Mouse (Mus musculus) spleen, postnatal 10 days (tissue): ENCODE measurements around the gene Klf11.
"Not testable (repeated sequence)": the region's sequence is repeated elsewhere in the genome, so short reads cannot be mapped to it uniquely, and the experiment has no call there.

ENCODE experiments used
- DNase-seq, 2 experiments: peaks; one replicate each; pipeline ENCODE4 v3.0.0; 2021 to 2022; ENCODE audit warnings: low spot score in 2 of 2

Gene Klf11

GRCm38 (mm10) chr12:24651063-24651557, at the start of gene Klf11:
Gene Klf11 (plus strand): TSS chr12:24651274.
- peak; percentile 95 to 97 for DNase-seq

- peak; percentile 53 to 83 for DNase-seq
Observed at GRCm38 (mm10) chr12:24603266-24603665, 47.8 kb upstream of the Klf11 start.

DNA sequence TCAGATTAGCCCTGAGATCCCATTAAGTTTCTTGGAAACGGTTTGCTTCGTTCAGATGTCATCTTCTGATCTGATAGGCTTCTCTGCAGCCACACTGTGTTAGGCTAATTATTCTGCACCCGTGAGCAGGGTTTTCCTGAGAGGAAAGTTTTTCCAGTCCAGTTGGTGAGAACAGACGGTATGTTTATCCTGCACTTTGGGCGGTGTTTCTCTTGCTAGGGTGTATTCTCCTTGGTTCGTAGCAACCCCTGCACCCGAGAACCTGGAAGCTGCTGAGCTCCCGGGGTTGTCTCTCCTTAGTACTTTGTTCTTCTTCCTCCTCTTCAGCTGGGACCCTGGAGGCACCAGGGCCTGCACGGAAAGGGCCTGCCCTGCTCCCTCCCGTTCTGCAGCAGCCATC, 44.9 kb upstream of the Klf11 start:
- no peak for DNase-seq

DNA sequence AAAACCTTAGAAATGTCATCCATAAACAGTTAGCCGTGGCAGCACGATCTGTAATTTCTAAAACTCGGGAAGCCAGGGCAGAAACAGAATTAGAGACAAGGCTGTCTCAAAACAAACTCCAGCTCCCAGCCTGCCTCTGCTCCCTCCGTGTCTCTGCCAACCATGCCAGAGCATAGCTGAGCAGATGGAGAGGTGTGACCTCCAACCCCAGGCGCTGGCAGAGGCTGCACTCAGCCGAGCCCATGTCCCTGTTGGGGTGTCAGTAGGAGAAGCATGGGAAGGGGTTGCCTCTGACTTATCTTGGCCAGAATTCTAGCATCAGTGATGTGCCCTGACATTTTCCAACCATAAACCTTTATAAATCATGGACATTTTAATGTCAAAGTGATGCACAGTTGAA, 38.5 kb upstream of the Klf11 start:
- no peak for DNase-seq

- DNase-seq, result no peak
Observed at GRCm38 (mm10) chr12:24614452-24615075, 36.5 kb upstream of the Klf11 start.

DNA sequence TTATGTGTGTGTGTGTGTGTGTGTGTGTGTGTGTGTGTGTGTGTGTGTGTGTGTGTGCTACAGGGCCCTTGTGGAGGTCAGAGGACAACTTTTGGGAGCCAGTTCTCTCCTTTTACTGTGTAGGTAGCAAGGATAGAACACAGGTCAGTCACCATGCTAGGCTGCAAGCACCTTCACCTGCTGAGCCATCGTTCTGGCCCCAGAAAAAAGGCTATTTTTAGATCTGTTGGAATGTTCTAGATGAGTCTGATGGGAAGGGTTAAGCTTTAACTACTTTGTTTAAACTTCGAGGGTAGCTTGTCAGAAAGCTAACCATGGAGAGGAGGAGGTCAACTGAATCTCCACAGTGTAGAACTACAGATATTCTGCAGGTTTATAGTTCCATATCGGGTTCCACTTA, 35.9 kb upstream of the Klf11 start:
- no peak for DNase-seq

DNA sequence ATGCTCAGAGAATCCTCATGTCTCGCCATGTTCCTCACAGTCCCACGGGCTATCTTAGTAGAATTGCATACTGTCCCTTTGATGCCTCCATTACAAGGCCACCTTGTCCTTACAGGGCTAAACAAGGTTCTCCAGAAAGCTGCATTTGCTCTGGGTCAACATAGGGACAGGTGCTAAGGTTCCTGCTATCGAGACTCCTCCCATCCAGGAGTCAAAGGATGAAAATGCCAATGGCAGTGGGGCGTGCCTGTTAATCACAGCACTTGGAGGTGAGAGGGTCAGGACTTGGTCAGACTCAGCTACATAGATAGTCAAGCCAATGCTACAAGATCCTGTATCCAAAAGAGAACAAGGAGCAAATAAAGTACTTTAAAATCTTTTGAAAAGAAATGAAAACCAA, 31.6 kb upstream of the Klf11 start:
- DNase-seq, result no peak

DNA sequence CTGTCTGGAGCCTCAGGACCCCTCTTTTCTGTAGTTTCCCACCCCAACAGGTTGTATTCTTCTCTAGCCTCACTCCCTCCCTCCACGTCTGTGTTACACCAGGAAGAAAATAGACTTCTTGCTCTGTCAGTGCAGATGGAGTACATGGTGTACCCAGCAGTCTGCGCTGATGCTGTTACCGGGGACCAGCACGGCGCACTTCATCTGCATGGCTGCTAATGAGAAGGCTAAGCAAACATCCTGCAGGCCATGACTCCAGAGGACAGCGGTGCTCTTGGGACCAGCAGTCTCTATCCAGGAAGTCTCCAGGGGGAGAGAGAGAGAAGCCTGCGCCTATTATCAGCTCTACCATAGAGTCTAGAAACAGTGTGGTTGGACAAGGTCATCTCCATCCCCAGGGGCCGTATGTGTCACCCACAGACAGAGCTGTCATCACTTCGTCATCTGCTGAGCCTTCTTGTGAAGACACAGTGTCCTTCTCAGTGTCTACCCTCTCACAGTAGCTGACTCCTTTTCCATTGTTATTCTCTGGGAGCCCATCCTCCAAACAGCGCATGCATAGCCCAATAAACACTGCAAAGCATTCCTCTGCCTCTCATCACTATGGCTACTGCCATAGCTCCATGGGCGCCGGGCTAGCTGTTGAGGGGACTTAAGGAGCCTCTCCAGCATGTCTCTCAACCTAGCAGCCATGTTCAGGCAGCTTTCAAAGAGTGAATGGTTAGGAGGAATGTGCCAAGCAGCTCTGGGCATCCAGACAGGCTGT, 27.4 kb upstream of the Klf11 start:
- DNase-seq, result no peak

GRCm38 (mm10) chr12:24626401-24626800, 24.7 kb upstream of the Klf11 start:
- DNase-seq, result no peak

DNA sequence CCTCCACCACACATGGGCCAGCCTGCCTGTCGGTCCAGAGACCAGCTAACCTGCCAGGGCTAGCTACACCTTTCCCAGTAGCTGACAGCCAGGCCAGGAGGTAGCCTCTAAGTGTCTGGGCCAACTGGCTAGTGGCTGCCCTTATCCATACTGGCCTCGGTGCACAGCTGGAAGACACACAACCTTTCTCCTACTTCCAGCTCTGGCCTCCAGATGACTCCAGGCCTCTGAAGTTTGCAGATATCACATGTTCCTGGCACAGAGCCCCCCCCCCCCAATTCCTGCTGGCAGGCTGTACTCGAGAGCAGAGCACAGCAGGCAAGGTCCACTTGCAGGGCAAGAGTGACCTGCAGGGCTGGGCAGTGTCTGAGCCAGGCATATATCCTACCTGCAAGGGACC, 23.9 kb upstream of the Klf11 start:
- DNase-seq, result no peak

GRCm38 (mm10) chr12:24630220-24630619, 20.9 kb upstream of the Klf11 start:
- peak in 1 of 2 experiments; percentile 62 for DNase-seq

DNA sequence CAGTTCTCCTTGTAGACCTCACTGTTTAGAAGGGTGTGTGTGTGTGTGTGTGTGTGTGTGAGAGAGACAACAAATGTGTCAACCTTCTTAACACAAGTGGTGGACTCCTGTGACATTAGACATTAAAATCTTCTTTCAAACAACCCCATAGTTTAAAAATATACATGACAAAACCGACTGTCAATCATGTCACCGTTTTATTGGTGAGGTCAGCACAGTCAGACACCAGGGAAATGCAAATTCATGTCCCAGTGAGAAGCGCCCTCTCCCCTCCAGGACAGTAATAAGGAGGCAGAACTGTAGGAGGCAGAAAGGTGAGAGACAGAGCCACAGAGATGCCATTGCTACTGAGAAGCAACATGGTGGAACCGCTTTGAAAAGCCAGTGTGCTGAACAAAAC, 18.7 kb upstream of the Klf11 start:
- DNase-seq, result no peak

- no peak for DNase-seq
Observed at GRCm38 (mm10) chr12:24633753-24634191, 17.3 kb upstream of the Klf11 start.

DNA sequence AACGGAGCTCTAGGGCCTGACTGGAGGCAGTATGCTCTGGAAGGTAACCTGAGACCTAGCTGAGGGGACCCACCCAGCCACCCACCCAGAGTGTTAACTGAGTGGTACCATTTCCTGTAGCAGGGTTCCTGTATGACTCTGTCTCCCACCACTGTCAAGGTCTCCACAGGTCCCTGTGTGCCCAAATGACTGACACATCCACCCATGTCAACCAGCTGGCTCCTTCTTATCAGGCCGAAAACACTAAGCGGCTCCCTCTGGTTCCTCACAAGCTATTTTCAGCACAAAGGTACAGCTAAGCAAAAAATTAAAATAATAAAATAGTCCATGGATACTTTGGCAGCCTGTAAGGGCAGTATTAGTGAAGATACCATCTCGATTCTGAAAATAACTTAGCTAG, 16.9 kb upstream of the Klf11 start:
- no peak for DNase-seq

- DNase-seq, result no peak
Observed at GRCm38 (mm10) chr12:24634648-24635047, 16.4 kb upstream of the Klf11 start.

DNA sequence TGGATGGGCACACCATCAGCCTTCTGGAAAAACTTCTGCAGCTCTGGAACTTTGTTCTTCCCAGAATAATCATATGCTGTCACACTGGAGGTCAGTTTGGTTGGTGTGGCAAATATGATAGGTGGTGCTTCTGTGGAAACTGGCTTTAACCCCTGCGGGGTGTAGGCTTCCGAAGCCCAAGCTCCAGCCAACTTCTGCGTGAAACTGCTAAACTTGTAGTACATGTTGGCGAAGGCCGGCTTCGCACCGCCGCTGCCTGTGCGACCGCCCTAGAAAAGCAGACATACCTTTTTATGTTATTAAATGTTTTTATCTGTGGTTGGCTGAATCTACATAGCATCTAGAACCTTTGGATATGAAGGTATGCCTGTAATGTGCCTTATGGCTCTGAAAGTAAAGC, 12.3 kb upstream of the Klf11 start:
- DNase-seq, result not testable (repeated sequence)

- no peak for DNase-seq
Observed at GRCm38 (mm10) chr12:24642370-24642802, 8.7 kb upstream of the Klf11 start.

- peak in 1 of 2 experiments; percentile 55 for DNase-seq
Observed at GRCm38 (mm10) chr12:24644125-24644571, 6.9 kb upstream of the Klf11 start.

DNA sequence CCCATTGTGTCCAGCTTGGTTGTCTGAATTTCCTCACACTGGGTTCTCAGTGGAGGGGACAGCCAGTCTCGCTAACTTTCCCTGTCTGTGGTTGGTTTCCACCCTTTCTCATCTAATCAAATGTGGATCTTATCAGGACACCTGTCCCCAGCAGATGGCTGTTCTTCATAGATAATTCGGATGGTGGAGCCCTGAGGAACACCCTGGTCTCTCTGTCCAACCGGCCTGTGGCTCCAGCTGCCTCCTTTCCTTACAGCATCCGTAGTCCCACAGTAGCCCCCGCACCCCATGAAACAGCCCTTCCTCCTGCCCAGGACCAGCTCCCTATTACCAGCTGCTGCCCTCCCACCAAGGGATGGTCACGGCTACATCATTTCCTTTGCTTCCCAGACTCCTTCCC, 5.2 kb upstream of the Klf11 start:
- DNase-seq, result peak; percentile 46 to 53

DNA sequence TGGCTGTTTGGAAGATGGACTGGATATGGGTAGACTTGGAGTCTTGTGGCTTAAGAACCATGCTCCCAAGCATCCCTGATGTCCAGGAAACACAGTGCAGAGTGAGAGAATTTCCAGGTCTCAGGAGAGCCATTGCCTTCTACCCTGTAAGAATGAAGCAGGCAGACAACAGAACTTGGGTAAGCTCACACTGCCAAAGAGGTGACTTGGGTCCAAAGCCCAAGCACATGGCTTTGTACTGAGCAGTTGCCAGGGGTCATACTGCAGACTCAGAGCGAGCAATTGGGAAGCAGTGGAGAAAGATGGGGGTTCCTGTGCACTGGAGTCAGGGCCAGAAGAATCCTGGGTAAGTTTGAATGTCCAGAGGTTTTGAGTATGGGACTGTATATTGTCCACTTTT, 3.0 kb upstream of the Klf11 start:
- no peak for DNase-seq

DNA sequence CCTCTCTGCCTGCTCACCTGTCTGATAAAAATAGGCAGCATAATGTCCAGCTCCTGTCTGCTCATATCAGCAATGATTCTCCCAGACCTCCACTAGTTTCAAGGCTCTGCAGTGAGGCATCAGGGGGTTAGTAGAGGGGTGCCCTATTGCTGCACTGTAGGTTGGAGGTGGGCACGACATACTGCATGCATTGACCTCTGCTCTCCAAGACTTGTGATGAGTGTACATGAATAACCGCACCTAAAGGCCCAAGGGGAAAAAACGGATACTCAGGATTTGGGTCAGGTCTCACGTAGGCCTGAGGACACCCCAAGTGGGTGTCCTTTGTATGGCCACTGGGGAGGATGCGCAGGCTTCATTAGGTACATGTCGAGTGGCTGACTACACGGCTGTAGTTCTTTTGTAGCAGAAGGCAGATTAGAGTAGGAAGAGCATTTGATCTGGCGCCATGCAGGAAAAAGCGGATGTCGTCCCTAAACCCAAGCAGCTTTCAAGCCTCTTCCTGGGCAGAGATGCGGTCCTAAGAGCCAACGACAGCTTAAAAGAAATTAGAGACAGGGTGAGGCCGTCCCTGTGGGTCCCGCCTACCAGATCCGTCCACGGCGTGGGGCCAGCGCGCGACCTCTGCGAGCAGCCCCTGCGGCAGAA, 535 bp upstream of the Klf11 start:
- DNase-seq, result peak in 1 of 2 experiments; percentile 45

DNA sequence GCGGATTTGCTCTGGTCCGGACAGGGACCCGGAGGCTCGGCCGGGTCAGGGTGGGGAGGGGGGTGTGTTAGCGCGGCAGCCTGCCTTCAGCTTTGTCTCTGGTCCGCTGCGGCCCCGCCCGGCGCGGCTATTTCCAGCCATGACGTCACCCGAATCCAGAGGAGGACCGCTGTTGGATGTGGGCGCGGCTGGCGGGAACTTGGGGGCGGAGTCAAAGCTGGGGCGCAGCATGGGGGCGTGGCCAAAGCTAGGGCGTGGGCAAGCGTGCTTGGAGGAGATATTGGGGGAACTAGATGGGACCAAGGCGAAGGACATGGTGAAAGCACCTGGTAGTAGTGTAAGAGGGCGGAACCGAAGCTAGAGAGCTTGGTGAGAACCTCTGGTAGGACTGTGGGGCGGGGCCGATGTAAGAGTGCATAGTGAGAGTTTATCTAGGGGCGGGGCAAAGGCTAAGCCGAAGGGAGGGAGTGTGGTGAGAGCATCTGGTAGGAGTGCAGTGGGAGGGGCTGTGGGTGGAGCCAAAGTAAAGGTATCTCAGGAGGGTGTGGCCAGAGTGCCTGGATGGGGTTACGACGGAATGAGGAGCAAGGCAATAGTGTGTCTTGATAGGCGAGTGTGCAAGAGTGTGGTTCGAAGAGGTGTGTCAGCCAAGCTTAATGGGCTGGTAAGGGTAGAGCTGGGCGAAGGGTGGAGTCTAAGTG, 718 bp downstream of the Klf11 start:
- peak; percentile 98 to 99 for DNase-seq
